Mouse (Mus musculus): ENCODE measurements at regions not wholly inside any gene's neighbourhood (a gene's known extent, or its start where the extent isn't known, plus 50 kb on each side); places are given as distances from the start of the nearest gene placed in this dataset.
A peak's percentile ranks its signal among the peaks of the same experiment; 100 is the strongest.

DNA sequence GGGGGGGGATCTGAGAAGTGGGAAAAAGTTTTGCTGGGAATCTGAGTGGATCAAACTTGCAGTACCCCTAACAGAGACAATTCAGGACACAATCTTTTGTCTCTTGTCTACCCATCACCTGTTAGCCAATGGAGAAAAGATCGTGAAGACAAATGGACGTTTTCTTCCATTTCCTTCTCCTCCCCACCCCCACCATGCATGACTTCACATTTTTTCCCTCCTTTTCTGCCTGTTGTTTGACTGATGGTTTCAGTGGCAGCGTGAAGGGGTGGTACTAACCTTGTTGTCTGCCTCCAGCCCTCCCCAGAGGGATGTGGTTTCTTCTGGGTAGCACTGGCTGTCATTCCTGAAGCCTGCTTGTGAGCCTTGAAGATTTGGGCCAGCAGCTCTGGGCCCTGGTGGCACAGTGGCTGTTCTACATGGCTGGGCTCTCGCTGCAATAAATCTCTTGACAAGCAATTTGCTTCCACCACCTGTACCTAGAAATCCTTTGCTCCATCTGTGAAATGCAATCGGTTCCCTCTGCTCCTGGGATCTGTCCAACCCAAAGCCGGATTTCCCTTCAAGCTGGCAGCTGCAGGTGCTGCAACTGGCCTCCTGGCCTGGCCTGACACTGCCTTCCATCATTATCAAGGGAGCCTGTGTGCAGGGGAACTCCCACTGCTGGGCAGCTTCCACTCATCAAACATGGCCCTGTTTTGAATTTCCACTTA is 69.8 kb upstream of the Sash1 start:
- 49% methylated on average over 6 of the region's 6 CpGs for WGBS
- no peaks in the 10 kb centered on the region for H3K9me3 ChIP-seq (ENCODE audit: control insufficient read depth, low read length)
- no peak overlapping the region for H3K27ac ChIP-seq (ENCODE audit: low read depth, low read length)
- H3K27me3 ChIP-seq (ENCODE audit: control insufficient read depth, insufficient read depth, low read length), result no peaks in the 10 kb centered on the region
- no peak overlapping the region for H3K4me2 ChIP-seq (ENCODE audit: low read depth, low read length)
- H3K4me1 ChIP-seq (ENCODE audit: control insufficient read depth, insufficient read depth, low read length), result no peaks in the 10 kb centered on the region
- no peak overlapping the region for H3K9ac ChIP-seq (replicated peaks; ENCODE audit: low read depth, low read length)
- H3K36me3 ChIP-seq (ENCODE audit: control insufficient read depth, insufficient read depth, low read length), result no peaks in the 10 kb centered on the region
- H3K4me3 ChIP-seq (ENCODE audit: low read depth, low read length), result no peak overlapping the region
- ATAC-seq (ENCODE audit: low read depth), result peak; percentile 47; the same call in 1 of the 2 replicates

DNA sequence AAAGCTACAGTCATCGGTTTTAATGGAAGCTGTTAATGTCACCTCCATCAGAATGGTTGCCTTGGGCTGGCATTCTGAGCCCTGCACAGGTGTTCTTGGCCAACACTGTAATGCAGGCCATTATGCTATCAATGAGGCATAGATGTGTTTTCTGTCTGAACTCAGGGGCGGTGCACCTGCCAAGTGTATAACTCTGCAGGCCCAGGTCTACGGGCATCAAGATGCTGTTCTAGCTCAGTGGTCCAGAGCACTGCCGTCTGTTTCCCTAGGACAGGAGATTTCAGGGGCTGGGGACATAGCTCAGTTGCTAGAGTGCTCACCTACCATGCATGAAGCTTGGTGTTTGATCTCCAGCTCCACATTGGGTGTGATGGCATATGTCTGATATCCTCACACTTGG is 68.1 kb upstream of the Sash1 start:
- Histone ChIP-seq H3K27me3 (ENCODE audit: control insufficient read depth, insufficient read depth, low read length) (no peaks in the 10 kb centered on the region), H3K4me1 (ENCODE audit: control insufficient read depth, insufficient read depth, low read length) (no peaks in the 10 kb centered on the region), H3K27ac (ENCODE audit: low read depth, low read length) (no peak overlapping the region), H3K4me2 (ENCODE audit: low read depth, low read length) (no peak overlapping the region), H3K36me3 (ENCODE audit: control insufficient read depth, insufficient read depth, low read length) (no peaks in the 10 kb centered on the region), H3K4me3 (ENCODE audit: low read depth, low read length) (no peak overlapping the region), H3K9me3 (ENCODE audit: control insufficient read depth, low read length) (no peaks in the 10 kb centered on the region), H3K9ac (replicated peaks; ENCODE audit: low read depth, low read length) (no peak overlapping the region)
- no peak for ATAC-seq (ENCODE audit: low read depth)
- 82% methylated on average over 4 of the region's 4 CpGs for WGBS

DNA sequence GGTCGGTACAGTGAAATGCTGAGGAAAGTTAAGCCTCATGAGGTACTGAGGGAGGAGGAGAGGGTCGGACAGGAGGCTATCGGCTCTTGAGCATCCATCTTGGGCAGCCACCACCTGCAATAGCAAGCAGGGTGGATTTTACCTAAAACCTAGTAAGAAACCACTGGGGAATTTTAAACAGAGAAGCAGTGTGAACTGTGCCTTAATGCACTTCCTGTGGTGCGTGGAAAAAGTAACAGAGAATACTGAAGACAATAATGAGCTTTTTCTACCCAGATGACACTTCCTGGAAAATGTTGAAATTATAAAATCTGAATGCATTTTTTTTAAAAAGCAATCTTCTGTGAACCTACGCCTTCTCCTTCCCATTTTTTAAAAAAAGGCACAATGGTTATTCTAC is 67.1 kb upstream of the Sash1 start:
- 83% methylated on average over 5 of the region's 5 CpGs for WGBS
- ATAC-seq (ENCODE audit: low read depth), result no peak
- Histone ChIP-seq H3K4me1 (ENCODE audit: control insufficient read depth, insufficient read depth, low read length) (no peaks in the 10 kb centered on the region), H3K4me2 (ENCODE audit: low read depth, low read length) (no peak overlapping the region), H3K9me3 (ENCODE audit: control insufficient read depth, low read length) (no peaks in the 10 kb centered on the region), H3K36me3 (ENCODE audit: control insufficient read depth, insufficient read depth, low read length) (no peaks in the 10 kb centered on the region), H3K4me3 (ENCODE audit: low read depth, low read length) (no peak overlapping the region), H3K27me3 (ENCODE audit: control insufficient read depth, insufficient read depth, low read length) (no peaks in the 10 kb centered on the region), H3K27ac (ENCODE audit: low read depth, low read length) (no peak overlapping the region), H3K9ac (replicated peaks; ENCODE audit: low read depth, low read length) (no peak overlapping the region)

DNA sequence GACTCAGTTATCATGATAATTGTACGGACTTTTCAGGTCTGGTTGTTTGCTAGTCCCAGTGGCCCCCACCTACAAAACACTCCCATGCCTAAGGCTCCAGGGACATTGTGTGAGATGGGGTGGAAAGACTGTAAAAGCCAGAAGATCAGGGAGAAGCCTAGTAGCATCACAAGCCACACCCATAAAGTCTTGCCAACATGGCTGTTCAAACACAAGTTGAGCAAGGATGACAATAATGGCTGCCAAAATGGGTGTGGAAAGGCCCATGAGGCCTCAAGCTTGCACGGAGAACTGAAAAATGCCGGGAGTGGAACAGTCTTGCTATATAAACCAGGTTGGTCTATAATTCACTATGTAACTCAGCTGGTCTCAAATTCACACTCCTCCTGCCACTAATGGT is 66.1 kb upstream of the Sash1 start:
- Histone ChIP-seq H3K9me3 (ENCODE audit: control insufficient read depth, low read length) (no peaks in the 10 kb centered on the region), H3K4me2 (ENCODE audit: low read depth, low read length) (no peak overlapping the region), H3K27me3 (ENCODE audit: control insufficient read depth, insufficient read depth, low read length) (no peaks in the 10 kb centered on the region), H3K4me1 (ENCODE audit: control insufficient read depth, insufficient read depth, low read length) (no peaks in the 10 kb centered on the region), H3K27ac (ENCODE audit: low read depth, low read length) (no peak overlapping the region), H3K4me3 (ENCODE audit: low read depth, low read length) (no peak overlapping the region), H3K9ac (replicated peaks; ENCODE audit: low read depth, low read length) (no peak overlapping the region), H3K36me3 (ENCODE audit: control insufficient read depth, insufficient read depth, low read length) (no peaks in the 10 kb centered on the region)
- no peak for ATAC-seq (ENCODE audit: low read depth)
- 95% methylated on average over 3 of the region's 3 CpGs for WGBS

DNA sequence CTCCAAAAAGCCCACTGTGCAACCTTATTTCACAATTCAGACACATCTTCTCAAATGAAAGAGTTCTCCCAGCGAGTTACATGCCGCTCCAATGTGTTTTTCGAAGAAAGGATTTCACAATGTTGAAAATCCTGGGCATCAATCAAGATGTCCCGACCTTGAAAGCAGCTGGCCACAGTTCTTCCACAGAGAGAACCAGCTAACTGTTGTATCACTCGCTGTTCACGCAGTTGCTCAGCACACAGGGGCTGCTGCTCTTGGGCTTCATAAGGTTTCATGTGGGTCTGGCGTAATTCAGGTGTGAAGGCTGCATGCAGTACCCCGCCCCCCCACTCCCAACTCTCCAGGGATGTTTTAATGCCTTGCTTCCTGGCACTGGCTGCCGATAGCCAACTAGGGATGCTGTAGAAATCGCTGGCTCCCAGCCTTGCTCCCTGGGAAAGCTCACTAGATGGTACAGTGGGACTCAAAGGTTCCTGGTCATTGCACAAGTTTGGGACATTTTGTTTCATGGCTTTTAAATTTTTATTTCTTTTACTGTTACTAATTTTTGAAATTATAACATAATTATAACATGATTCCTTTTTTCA is 65.5 kb upstream of the Sash1 start:
- no peak overlapping the region for H3K9ac ChIP-seq (replicated peaks; ENCODE audit: low read depth, low read length)
- no peaks in the 10 kb centered on the region for H3K27me3 ChIP-seq (ENCODE audit: control insufficient read depth, insufficient read depth, low read length)
- H3K27ac ChIP-seq (ENCODE audit: low read depth, low read length), result no peak overlapping the region
- H3K4me1 ChIP-seq (ENCODE audit: control insufficient read depth, insufficient read depth, low read length), result no peaks in the 10 kb centered on the region
- H3K4me3 ChIP-seq (ENCODE audit: low read depth, low read length), result no peak overlapping the region
- H3K36me3 ChIP-seq (ENCODE audit: control insufficient read depth, insufficient read depth, low read length), result no peaks in the 10 kb centered on the region
- H3K9me3 ChIP-seq (ENCODE audit: control insufficient read depth, low read length), result no peaks in the 10 kb centered on the region
- no peak for ATAC-seq (ENCODE audit: low read depth)
- no peak overlapping the region for H3K4me2 ChIP-seq (ENCODE audit: low read depth, low read length)
- WGBS, result 53% methylated on average over 10 of the region's 10 CpGs

DNA sequence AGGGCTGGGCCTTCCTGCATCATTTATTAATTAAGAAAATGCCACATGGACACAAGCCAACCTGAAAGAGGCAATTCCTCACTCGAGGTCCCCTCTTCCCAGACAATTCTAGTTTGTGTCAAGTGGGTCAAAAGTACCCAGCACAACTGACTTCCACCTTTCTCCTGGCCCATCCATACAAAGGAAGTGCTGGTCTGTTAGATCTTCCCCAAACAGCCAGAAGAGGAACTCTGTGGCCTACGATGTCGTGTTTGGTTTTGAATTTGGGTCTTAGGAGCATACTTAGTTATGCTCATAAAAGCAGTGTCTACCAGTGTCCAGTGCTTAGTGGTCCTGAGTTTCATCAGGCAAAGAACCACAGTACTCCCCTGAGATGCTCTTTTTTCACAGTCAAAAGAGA is 62.4 kb upstream of the Sash1 start:
- no peak for ATAC-seq (ENCODE audit: low read depth)
- no peak overlapping the region for H3K27ac ChIP-seq (ENCODE audit: low read depth, low read length)
- H3K4me1 ChIP-seq (ENCODE audit: control insufficient read depth, insufficient read depth, low read length), result no peaks in the 10 kb centered on the region
- H3K36me3 ChIP-seq (ENCODE audit: control insufficient read depth, insufficient read depth, low read length), result no peaks in the 10 kb centered on the region
- WGBS, result 82% methylated on average over 3 of the region's 3 CpGs
- H3K4me3 ChIP-seq (ENCODE audit: low read depth, low read length), result no peak overlapping the region
- H3K9ac ChIP-seq (replicated peaks; ENCODE audit: low read depth, low read length), result no peak overlapping the region
- no peak overlapping the region for H3K4me2 ChIP-seq (ENCODE audit: low read depth, low read length)
- H3K27me3 ChIP-seq (ENCODE audit: control insufficient read depth, insufficient read depth, low read length), result no peaks in the 10 kb centered on the region
- H3K9me3 ChIP-seq (ENCODE audit: control insufficient read depth, low read length), result no peaks in the 10 kb centered on the region

DNA sequence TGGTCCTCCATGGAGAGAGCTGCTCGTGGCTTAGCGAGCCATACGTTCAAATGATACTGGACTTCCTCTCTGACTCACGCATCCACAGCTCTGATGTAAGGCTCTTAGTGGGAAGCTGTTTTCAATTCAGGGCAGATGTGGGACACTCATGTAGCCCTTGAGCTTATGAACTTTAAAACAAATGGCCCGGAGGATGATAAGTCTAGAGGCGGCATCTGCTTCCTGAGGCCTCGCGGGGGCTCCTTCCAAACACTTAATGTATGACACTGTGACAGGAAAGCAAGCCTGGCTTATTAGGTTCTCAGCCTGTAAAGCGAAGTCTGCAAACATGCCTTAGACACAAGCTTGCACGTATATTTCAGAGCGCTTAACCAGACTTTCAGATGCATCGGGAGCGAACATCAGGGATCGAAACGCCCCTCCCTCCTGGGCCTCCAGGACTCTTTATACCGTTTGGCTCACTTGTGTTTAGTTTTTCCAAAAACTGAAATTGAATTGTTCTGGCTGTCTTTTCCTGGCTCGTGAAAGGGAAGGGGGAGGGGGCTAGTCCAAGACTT is 59.4 kb upstream of the Sash1 start:
- no peak for ATAC-seq (ENCODE audit: low read depth)
- Histone ChIP-seq H3K9ac (replicated peaks; ENCODE audit: low read depth, low read length) (no peak overlapping the region), H3K27ac (ENCODE audit: low read depth, low read length) (no peak overlapping the region), H3K9me3 (ENCODE audit: control insufficient read depth, low read length) (no peaks in the 10 kb centered on the region), H3K4me1 (ENCODE audit: control insufficient read depth, insufficient read depth, low read length) (no peaks in the 10 kb centered on the region), H3K4me3 (ENCODE audit: low read depth, low read length) (no peak overlapping the region), H3K36me3 (ENCODE audit: control insufficient read depth, insufficient read depth, low read length) (no peaks in the 10 kb centered on the region), H3K4me2 (ENCODE audit: low read depth, low read length) (no peak overlapping the region), H3K27me3 (ENCODE audit: control insufficient read depth, insufficient read depth, low read length) (no peaks in the 10 kb centered on the region)
- WGBS, result 61% methylated on average over 17 of the region's 17 CpGs

DNA sequence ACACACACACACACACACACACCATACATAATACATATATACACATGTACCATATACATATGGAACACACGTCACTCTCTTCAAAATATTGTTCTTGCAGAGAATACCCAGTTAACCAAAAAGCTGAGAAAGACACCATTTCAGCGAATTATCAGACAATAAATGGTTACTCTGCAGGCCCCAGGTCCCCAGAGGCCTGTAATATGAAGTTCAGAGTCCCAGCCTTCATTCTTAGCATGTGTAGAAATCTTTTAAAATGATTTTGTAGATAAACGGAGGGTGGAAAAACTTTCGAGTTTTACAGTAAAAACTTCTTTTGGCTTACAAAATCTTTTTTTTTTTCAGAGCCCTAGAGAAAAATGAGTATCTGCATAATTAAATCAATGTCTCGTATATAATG is 58.7 kb upstream of the Sash1 start:
- no peak for ATAC-seq (ENCODE audit: low read depth)
- no peak overlapping the region for H3K4me2 ChIP-seq (ENCODE audit: low read depth, low read length)
- WGBS, result 84% methylated on average over 5 of the region's 5 CpGs

DNA sequence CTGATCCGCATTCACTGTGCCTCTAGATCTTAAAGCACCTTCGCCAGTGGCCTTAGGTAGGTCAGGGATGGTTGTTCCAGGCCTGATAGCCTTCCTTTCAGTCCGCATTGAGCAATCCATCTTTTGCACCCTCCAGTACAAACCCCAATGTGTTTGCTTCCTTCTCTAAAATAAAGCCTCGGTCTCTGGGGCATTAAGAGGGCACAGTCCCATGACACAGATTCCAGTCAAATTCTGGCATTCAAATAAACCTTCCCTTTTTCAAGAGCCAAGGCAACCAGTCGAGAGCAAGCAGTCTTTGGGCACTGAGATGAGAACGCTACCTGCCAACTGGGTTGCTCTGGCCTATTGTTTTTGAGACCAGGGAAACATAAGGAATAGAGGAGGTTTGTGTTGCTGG is 57.8 kb upstream of the Sash1 start:
- no peak overlapping the region for H3K9ac ChIP-seq (replicated peaks; ENCODE audit: low read depth, low read length)
- no peaks in the 10 kb centered on the region for H3K9me3 ChIP-seq (ENCODE audit: control insufficient read depth, low read length)
- no peaks in the 10 kb centered on the region for H3K36me3 ChIP-seq (ENCODE audit: control insufficient read depth, insufficient read depth, low read length)
- H3K27ac ChIP-seq (ENCODE audit: low read depth, low read length), result no peak overlapping the region
- ATAC-seq (ENCODE audit: low read depth), result no peak
- H3K4me3 ChIP-seq (ENCODE audit: low read depth, low read length), result no peak overlapping the region
- WGBS, result 91% methylated on average over 6 of the region's 6 CpGs
- no peaks in the 10 kb centered on the region for H3K4me1 ChIP-seq (ENCODE audit: control insufficient read depth, insufficient read depth, low read length)
- no peaks in the 10 kb centered on the region for H3K27me3 ChIP-seq (ENCODE audit: control insufficient read depth, insufficient read depth, low read length)
- H3K4me2 ChIP-seq (ENCODE audit: low read depth, low read length), result no peak overlapping the region

More for the DNA sequence above, 58.7 kb upstream of the Sash1 start:
- H3K27me3 ChIP-seq (ENCODE audit: control insufficient read depth, insufficient read depth, low read length), result no peaks in the 10 kb centered on the region
- H3K9ac ChIP-seq (replicated peaks; ENCODE audit: low read depth, low read length), result no peak overlapping the region
- no peaks in the 10 kb centered on the region for H3K36me3 ChIP-seq (ENCODE audit: control insufficient read depth, insufficient read depth, low read length)
- no peaks in the 10 kb centered on the region for H3K9me3 ChIP-seq (ENCODE audit: control insufficient read depth, low read length)
- H3K4me1 ChIP-seq (ENCODE audit: control insufficient read depth, insufficient read depth, low read length), result no peaks in the 10 kb centered on the region
- H3K27ac ChIP-seq (ENCODE audit: low read depth, low read length), result no peak overlapping the region
- H3K4me3 ChIP-seq (ENCODE audit: low read depth, low read length), result no peak overlapping the region

All from neural tube, embryonic 14.5 days (tissue).